Mouse (Mus musculus) layer of hippocampus, postnatal 36 days (tissue): ENCODE results near the gene Zbtb16. TPM values are rescaled to one million over a fixed set of nuclear protein-coding genes. Genes with fewer than 3 reads are reported as not detected.

ENCODE experiments used
- DNase-seq, 2 experiments: peaks; one replicate each; pipeline ENCODE4 v3.0.0; 2022
- total RNA-seq, 2 experiments: library from RNA; stranded (reverse); gene quantifications; 2 replicates each; pipeline ENCODE4 v1.2.3; 2021

The Zbtb16 gene
- total RNA-seq, 2 experiments from 2014 or later: 104 to 149 TPM

- DNase-seq: no peak
Observed at GRCm38 (mm10) chr9:48700871-48701270, 135.2 kb downstream of the Zbtb16 start.

GRCm38 (mm10) chr9:48697470-48697815 is 138.6 kb downstream of the Zbtb16 start:
- no peak for DNase-seq

GRCm38 (mm10) chr9:48696731-48697469 is 139.1 kb downstream of the Zbtb16 start:
- no peak for DNase-seq

- no peak for DNase-seq
Observed at GRCm38 (mm10) chr9:48696330-48696729, 139.7 kb downstream of the Zbtb16 start.

GRCm38 (mm10) chr9:48695796-48696195 is 140.2 kb downstream of the Zbtb16 start:
- no peak for DNase-seq

- DNase-seq: no peak
Observed at GRCm38 (mm10) chr9:48694616-48695061, 141.4 kb downstream of the Zbtb16 start.

GRCm38 (mm10) chr9:48693696-48694095 is 142.3 kb downstream of the Zbtb16 start:
- DNase-seq: no peak

GRCm38 (mm10) chr9:48689718-48689980 is 146.4 kb downstream of the Zbtb16 start:
- no peak for DNase-seq

GRCm38 (mm10) chr9:48688859-48689717 is 146.9 kb downstream of the Zbtb16 start:
- no peak for DNase-seq

- no peak for DNase-seq
Observed at GRCm38 (mm10) chr9:48687891-48688290, 148.1 kb downstream of the Zbtb16 start.

GRCm38 (mm10) chr9:48685721-48686120 is 150.3 kb downstream of the Zbtb16 start:
- DNase-seq: no peak

- DNase-seq: no peak
Observed at GRCm38 (mm10) chr9:48684144-48684543, 151.9 kb downstream of the Zbtb16 start.

GRCm38 (mm10) chr9:48681193-48681592 is 154.8 kb downstream of the Zbtb16 start:
- DNase-seq: no peak

GRCm38 (mm10) chr9:48678426-48679358 is 157.3 kb downstream of the Zbtb16 start:
- peak in 1 of 2 experiments; percentile 50 for DNase-seq

GRCm38 (mm10) chr9:48675151-48675790 is 160.8 kb downstream of the Zbtb16 start:
- DNase-seq: peak; percentile 58 to 69

GRCm38 (mm10) chr9:48674359-48675015 is 161.5 kb downstream of the Zbtb16 start:
- DNase-seq: no peak

- DNase-seq: no peak
Observed at GRCm38 (mm10) chr9:48673804-48674203, 162.2 kb downstream of the Zbtb16 start.

- no peak for DNase-seq
Observed at GRCm38 (mm10) chr9:48673213-48673612, 162.8 kb downstream of the Zbtb16 start.

GRCm38 (mm10) chr9:48671841-48672240 is 164.2 kb downstream of the Zbtb16 start:
- DNase-seq: no peak

- no peak for DNase-seq
Observed at GRCm38 (mm10) chr9:48670156-48670555, 165.9 kb downstream of the Zbtb16 start.

- DNase-seq: no peak
Observed at GRCm38 (mm10) chr9:48669672-48670071, 166.3 kb downstream of the Zbtb16 start.

- DNase-seq: no peak
Observed at GRCm38 (mm10) chr9:48666702-48667101, 169.3 kb downstream of the Zbtb16 start.
